Mouse (Mus musculus) embryonic facial prominence, embryonic 14.5 days (tissue): Measurements from ENCODE around the gene Slco3a1. TPM values are rescaled to one million over a fixed set of nuclear protein-coding genes. Genes with fewer than 3 reads are reported as not detected.
A peak's percentile ranks its signal among the peaks of the same experiment; 100 is the strongest.

ENCODE experiments used
- ATAC-seq: fragments of 200-750 bp; cut with Nextera tagmentation; 2 replicates; pipeline ENCODE4 v1.8.0; 2017; ENCODE audit warnings: low read depth, moderate number of reproducible peaks, moderate TSS enrichment
- DNase-seq: peaks from one replicate; pipeline ENCODE4 v3.0.0-alpha.2; 2015; ENCODE audit warnings: low spot score
- H3K27ac ChIP-seq: fragments of 300-500 bp; sonication (generic); replicated peaks from 2 replicates; pipeline ENCODE4 v1.5.1; 2014; ENCODE audit warnings: low read depth, mild to moderate bottlenecking, low read length, moderate library complexity
- H3K27me3 ChIP-seq: fragments of 300-500 bp; sonication (generic); replicated peaks from 2 replicates; pipeline ENCODE4 v1.6.1; 2014; ENCODE audit warnings: low read length; ENCODE audit not compliant: control insufficient read depth, insufficient read depth
- H3K36me3 ChIP-seq: fragments of 300-500 bp; sonication (generic); 2 replicates; pipeline ENCODE4 v1.6.1; 2014; ENCODE audit warnings: low read length, mixed read lengths; ENCODE audit not compliant: control insufficient read depth, insufficient read depth
- H3K4me1 ChIP-seq: fragments of 300-500 bp; sonication (generic); 2 replicates; pipeline ENCODE4 v1.6.1; 2014; ENCODE audit warnings: antibody characterized with exemption, low read length; ENCODE audit not compliant: control insufficient read depth, insufficient read depth
- H3K4me2 ChIP-seq: fragments of 300-500 bp; sonication (generic); 2 replicates; pipeline ENCODE4 v1.6.1; 2014; ENCODE audit warnings: low read depth, mild to moderate bottlenecking, low read length, moderate library complexity, mixed read lengths
- H3K4me3 ChIP-seq: fragments of 300-500 bp; sonication (generic); 2 replicates; pipeline ENCODE4 v1.5.1; 2014; ENCODE audit warnings: low read depth, mild to moderate bottlenecking, low read length
- H3K9ac ChIP-seq: fragments of 300-500 bp; sonication (generic); 2 replicates; pipeline ENCODE4 v1.6.1; 2014; ENCODE audit warnings: low read depth, mild to moderate bottlenecking, low read length, moderate library complexity, mixed read lengths
- H3K9me3 ChIP-seq: fragments of 300-500 bp; sonication (generic); 2 replicates; pipeline ENCODE4 v1.6.1; 2016; ENCODE audit warnings: low read length; ENCODE audit not compliant: control insufficient read depth
- WGBS: fragments of 180-500 bp; shearing (Covaris S2); extraction: QIAGEN DNeasy Blood & Tissue Kit; methylation state at CpG from one replicate; pipeline ENCODE4 v1.1.7; 2014; 5-methylcytosine and 5-hydroxymethylcytosine counted together
- polyA plus RNA-seq: library from polyadenylated mRNA; unstranded; fragments of >200 nt; fragmentation: Nextera tagmentation; extraction: Ambion mirVana; gene quantifications from 2 replicates; pipeline ENCODE4 v1.2.1, GENCODE M21; 2014

Gene Slco3a1
- polyA plus RNA-seq, 1 experiment from 2014 or later: 13.9 TPM

GRCm38 (mm10) chr7:74425941-74426340 is 128.6 kb downstream of the Slco3a1 start:
- no peaks in the 10 kb centered on the region for H3K36me3 ChIP-seq
- no peaks in the 10 kb centered on the region for H3K9me3 ChIP-seq
- no peak for DNase-seq
- no peak overlapping the region for H3K9ac ChIP-seq
- H3K4me3 ChIP-seq: no peak overlapping the region
- H3K27ac ChIP-seq: no peak overlapping the region
- 87% methylated on average over 1 of the region's 1 CpGs for WGBS
- H3K4me1 ChIP-seq: peaks cover 9% of the 10 kb centered on the region; the same call in 1 of the 2 replicates
- no peaks in the 10 kb centered on the region for H3K27me3 ChIP-seq
- no peak overlapping the region for H3K4me2 ChIP-seq
- no peak for ATAC-seq

GRCm38 (mm10) chr7:74423928-74424850 is 130.4 kb downstream of the Slco3a1 start:
- Histone ChIP-seq H3K27me3 (no peaks in the 10 kb centered on the region), H3K4me3 (no peak overlapping the region), H3K36me3 (no peaks in the 10 kb centered on the region), H3K4me1 (peaks cover 9% of the 10 kb centered on the region; the same call in 1 of the 2 replicates), H3K4me2 (no peak overlapping the region), H3K27ac (no peak overlapping the region), H3K9ac (no peak overlapping the region), H3K9me3 (no peaks in the 10 kb centered on the region)
- ATAC-seq (peak; percentile 58; the same call in 1 of the 2 replicates), DNase-seq (peak; percentile 54)
- WGBS: 50% methylated on average over 9 of the region's 9 CpGs

GRCm38 (mm10) chr7:74423316-74423715 is 131.3 kb downstream of the Slco3a1 start:
- 71% methylated on average over 3 of the region's 3 CpGs for WGBS
- H3K27me3 ChIP-seq: no peaks in the 10 kb centered on the region
- no peak overlapping the region for H3K9ac ChIP-seq
- ATAC-seq: no peak
- H3K27ac ChIP-seq: no peak overlapping the region
- H3K36me3 ChIP-seq: no peaks in the 10 kb centered on the region
- no peaks in the 10 kb centered on the region for H3K9me3 ChIP-seq
- DNase-seq: no peak
- no peak overlapping the region for H3K4me2 ChIP-seq
- H3K4me1 ChIP-seq: peaks cover 9% of the 10 kb centered on the region; the same call in 1 of the 2 replicates
- H3K4me3 ChIP-seq: no peak overlapping the region

GRCm38 (mm10) chr7:74422731-74423130 is 131.8 kb downstream of the Slco3a1 start:
- no peak overlapping the region for H3K27ac ChIP-seq
- DNase-seq (no peak), ATAC-seq (no peak)
- H3K36me3 ChIP-seq: no peaks in the 10 kb centered on the region
- H3K4me3 ChIP-seq: no peak overlapping the region
- H3K27me3 ChIP-seq: no peaks in the 10 kb centered on the region
- H3K4me2 ChIP-seq: no peak overlapping the region
- H3K4me1 ChIP-seq: peaks cover 9% of the 10 kb centered on the region; the same call in 1 of the 2 replicates
- H3K9ac ChIP-seq: no peak overlapping the region
- H3K9me3 ChIP-seq: no peaks in the 10 kb centered on the region
- 93% methylated on average over 2 of the region's 2 CpGs for WGBS

- no peaks in the 10 kb centered on the region for H3K27me3 ChIP-seq
- H3K4me1 ChIP-seq: peaks cover 9% of the 10 kb centered on the region; the same call in 1 of the 2 replicates
- no peak overlapping the region for H3K27ac ChIP-seq
- WGBS: 41% methylated on average over 13 of the region's 13 CpGs
- no peak overlapping the region for H3K9ac ChIP-seq
- H3K4me3 ChIP-seq: no peak overlapping the region
- H3K4me2 ChIP-seq: no peak overlapping the region
- DNase-seq (no peak), ATAC-seq (peak; percentile 69)
- H3K36me3 ChIP-seq: no peaks in the 10 kb centered on the region
- H3K9me3 ChIP-seq: no peaks in the 10 kb centered on the region
Measured at GRCm38 (mm10) chr7:74422002-74422401, 132.6 kb downstream of the Slco3a1 start.

GRCm38 (mm10) chr7:74421591-74421990 is 133.0 kb downstream of the Slco3a1 start:
- DNase-seq (no peak), ATAC-seq (no peak)
- H3K4me2 ChIP-seq: no peak overlapping the region
- H3K4me1 ChIP-seq: peaks cover 9% of the 10 kb centered on the region; the same call in 1 of the 2 replicates
- H3K9me3 ChIP-seq: no peaks in the 10 kb centered on the region
- WGBS: 76% methylated on average over 2 of the region's 2 CpGs
- no peak overlapping the region for H3K9ac ChIP-seq
- no peaks in the 10 kb centered on the region for H3K36me3 ChIP-seq
- no peak overlapping the region for H3K4me3 ChIP-seq
- no peak overlapping the region for H3K27ac ChIP-seq
- H3K27me3 ChIP-seq: no peaks in the 10 kb centered on the region

GRCm38 (mm10) chr7:74419706-74420105 is 134.9 kb downstream of the Slco3a1 start:
- Histone ChIP-seq H3K36me3 (no peaks in the 10 kb centered on the region), H3K27me3 (no peaks in the 10 kb centered on the region), H3K9me3 (no peaks in the 10 kb centered on the region), H3K9ac (no peak overlapping the region), H3K27ac (no peak overlapping the region), H3K4me3 (no peak overlapping the region), H3K4me2 (no peak overlapping the region), H3K4me1 (peaks cover 9% of the 10 kb centered on the region; the same call in 1 of the 2 replicates)
- 89% methylated on average over 4 of the region's 4 CpGs for WGBS
- no peak for ATAC-seq
- no peak for DNase-seq

GRCm38 (mm10) chr7:74417009-74417408 is 137.6 kb downstream of the Slco3a1 start:
- H3K9ac ChIP-seq: no peak overlapping the region
- no peak overlapping the region for H3K27ac ChIP-seq
- H3K4me1 ChIP-seq: peaks cover 12% of the 10 kb centered on the region; the same call in 1 of the 2 replicates
- H3K4me2 ChIP-seq: no peak overlapping the region
- WGBS: 73% methylated on average over 6 of the region's 6 CpGs
- no peak for ATAC-seq
- H3K4me3 ChIP-seq: no peak overlapping the region
- DNase-seq: no peak
- no peaks in the 10 kb centered on the region for H3K36me3 ChIP-seq
- H3K27me3 ChIP-seq: no peaks in the 10 kb centered on the region
- no peaks in the 10 kb centered on the region for H3K9me3 ChIP-seq
